Mouse (Mus musculus): ENCODE measurements around the gene Hbq1a. TPM values are rescaled to one million over a fixed set of nuclear protein-coding genes. Genes with fewer than 3 reads are reported as not detected.
"Not testable (repeated sequence)": the region's sequence is repeated elsewhere in the genome, so short reads cannot be mapped to it uniquely, and the experiment has no call there.

Gene Hbq1a
- total RNA-seq, 2 experiments from 2014 or later: not detected

- no peak for DNase-seq
Measured at GRCm38 (mm10) chr11:32285031-32285775, 14.7 kb upstream of the Hbq1a start.

- DNase-seq: not testable (repeated sequence)
Measured at GRCm38 (mm10) chr11:32285887-32286286, 14.0 kb upstream of the Hbq1a start.

GRCm38 (mm10) chr11:32286695-32287492 is 13.0 kb upstream of the Hbq1a start, which contains the start of gene Hbq1b:
Hbq1b (plus strand) TSS chr11:32286965.
- peak; percentile 80 for DNase-seq

DNA sequence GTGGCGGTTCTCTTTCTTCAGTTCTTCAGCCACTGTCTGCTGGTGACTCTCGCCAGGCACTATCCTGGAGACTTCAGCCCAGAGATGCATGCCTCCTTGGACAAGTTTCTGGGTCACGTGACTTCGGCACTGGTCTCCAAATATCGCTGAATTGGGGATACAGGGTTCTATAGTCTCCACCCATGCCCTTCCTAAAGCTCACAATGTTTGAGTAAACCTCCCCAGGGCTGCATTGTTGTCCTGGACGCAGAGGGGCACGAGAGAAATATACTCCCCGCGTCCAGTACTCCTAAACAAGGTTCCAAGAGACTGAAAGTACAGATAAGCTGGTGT is 12.4 kb upstream of the Hbq1a start:
- DNase-seq: no peak

GRCm38 (mm10) chr11:32292819-32293218 is 7.0 kb upstream of the Hbq1a start:
- DNase-seq: not testable (repeated sequence)

GRCm38 (mm10) chr11:32293479-32293878 is 6.4 kb upstream of the Hbq1a start:
- DNase-seq: not testable (repeated sequence)

DNA sequence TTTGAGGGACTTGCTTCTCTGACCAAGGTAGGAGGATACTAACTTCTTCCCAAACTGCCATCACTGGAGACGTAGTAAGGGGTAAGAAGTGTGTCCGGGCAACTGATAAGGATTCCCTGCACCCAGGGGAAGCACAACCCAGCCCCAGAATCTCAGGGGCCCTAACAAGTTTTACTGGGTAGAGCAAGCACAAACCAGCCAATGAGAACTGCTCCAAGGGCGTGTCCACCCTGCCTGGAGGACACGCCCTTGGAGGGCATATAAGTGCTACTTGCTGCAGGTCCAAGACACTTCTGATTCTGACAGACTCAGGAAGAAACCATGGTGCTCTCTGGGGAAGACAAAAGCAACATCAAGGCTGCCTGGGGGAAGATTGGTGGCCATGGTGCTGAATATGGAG is 3.7 kb upstream of the Hbq1a start, which contains the start of gene Hba-a2:
TSS of gene Hba-a2 (plus strand) at position 287 of the 400 bp plus-strand sequence.
- not testable (repeated sequence) for DNase-seq

- not testable (repeated sequence) for DNase-seq
Measured at GRCm38 (mm10) chr11:32297417-32297816, 2.5 kb upstream of the Hbq1a start.

GRCm38 (mm10) chr11:32297866-32298531 is 1.9 kb upstream of the Hbq1a start:
- no peak for DNase-seq

DNA sequence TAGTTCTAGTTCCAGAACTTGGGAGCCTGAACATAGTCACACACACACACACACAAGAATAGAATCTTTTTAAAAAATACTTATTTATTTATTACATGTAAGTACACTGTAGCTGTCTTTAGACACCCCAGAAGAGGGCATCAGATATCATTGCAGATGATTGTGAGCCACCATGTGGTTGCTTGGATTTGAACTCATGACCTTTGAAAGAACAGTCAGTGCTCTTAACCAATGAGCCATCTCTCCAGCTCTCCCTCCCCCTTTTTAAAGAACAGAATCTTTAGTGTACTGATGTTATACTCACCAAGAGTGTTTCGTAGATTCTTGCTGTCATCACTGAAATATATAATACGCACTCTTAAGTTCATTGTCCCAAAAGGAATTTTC is 1.3 kb upstream of the Hbq1a start:
- DNase-seq: no peak

DNA sequence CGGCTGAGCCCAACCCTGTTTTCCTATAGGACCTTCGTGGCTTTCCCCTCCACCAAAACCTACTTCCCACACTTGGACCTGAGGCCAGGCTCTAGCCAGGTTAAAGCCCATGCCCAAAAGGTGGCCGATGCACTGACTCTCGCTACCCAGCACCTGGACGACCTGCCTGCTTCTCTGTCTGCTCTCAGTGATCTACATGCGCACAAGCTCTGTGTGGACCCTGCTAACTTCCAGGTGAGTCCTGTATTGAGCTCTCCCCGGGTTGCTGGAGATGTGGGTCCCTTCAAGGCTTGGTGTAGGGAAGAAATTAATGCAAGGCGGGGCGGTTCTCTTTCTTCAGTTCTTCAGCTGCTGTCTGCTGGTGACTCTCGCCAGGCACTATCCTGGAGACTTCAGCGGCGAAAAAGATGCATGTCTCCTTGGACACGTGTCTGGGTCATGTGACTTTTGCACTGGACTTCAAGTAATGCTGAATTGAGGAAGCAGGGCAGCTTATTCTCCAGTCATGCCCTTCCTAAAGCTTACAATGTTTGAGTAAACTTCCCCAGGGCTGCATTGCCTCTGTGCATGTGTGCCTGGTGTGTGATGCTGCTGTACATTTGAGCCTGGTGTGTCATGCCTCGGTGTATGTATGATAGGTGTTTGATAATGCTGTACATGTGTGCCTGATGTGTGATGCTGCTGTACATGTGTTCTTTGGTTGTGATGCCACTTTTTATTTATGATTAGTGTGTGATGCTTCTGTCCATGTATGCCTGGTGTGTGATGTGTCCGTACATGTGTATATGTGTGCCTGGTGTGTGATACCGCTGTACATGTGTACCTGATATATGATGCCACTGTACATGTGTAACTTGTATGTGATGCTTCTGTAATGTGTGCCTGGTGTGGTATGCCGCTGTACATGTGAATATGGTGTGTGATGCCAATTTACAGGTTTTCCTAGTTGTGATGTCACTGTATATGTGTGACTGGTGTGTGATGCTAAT is 704 bp downstream of the Hbq1a start:
- DNase-seq: no peak

- no peak for DNase-seq
Measured at GRCm38 (mm10) chr11:32301506-32301905, 1.6 kb downstream of the Hbq1a start.

- DNase-seq: no peak
Measured at GRCm38 (mm10) chr11:32302824-32303419, 3.1 kb downstream of the Hbq1a start.

- no peak for DNase-seq
Measured at GRCm38 (mm10) chr11:32303455-32303854, 3.6 kb downstream of the Hbq1a start.

GRCm38 (mm10) chr11:32307006-32307405 is 7.1 kb downstream of the Hbq1a start:
- no peak for DNase-seq

GRCm38 (mm10) chr11:32309446-32309845 is 9.6 kb downstream of the Hbq1a start:
- DNase-seq: no peak

DNA sequence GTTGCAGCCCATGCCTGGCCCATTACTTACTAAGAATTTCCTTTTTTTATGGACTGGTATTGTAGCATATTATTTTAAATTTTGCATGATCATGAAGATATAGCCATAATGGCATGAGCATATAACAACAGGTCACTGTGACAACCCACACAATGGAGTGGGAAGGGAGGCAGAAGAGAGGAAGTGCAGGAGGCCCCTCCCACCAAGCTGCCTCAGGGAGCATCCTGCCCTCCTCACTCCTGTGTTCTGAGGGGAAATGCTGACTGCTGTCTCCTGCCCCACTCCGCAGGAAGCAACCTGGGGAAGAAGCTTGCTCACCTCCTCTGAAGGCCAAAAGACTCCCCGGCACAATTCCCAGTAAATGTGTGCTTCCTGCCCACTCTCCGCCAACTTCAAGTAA is 10.1 kb downstream of the Hbq1a start:
- DNase-seq: no peak

DNA sequence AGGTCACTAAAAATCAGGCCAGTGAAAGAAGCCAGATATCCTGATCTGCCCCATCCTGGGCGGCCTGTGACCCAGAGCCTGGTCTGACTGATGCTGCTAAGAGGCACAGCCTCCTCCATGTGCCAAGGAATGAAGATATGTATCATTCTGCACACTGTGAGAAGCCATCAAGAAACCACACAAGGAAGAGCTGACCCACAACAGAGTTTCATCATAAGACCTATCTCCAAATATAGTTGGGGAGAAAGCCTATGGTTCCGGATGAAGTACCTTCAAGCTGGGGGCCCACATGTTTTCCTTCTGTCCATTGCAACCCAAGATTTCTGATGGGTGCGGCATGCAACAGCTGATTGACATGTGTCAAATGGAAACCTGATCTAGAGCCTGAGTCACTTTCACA is 16.1 kb downstream of the Hbq1a start:
- no peak for DNase-seq

DNA sequence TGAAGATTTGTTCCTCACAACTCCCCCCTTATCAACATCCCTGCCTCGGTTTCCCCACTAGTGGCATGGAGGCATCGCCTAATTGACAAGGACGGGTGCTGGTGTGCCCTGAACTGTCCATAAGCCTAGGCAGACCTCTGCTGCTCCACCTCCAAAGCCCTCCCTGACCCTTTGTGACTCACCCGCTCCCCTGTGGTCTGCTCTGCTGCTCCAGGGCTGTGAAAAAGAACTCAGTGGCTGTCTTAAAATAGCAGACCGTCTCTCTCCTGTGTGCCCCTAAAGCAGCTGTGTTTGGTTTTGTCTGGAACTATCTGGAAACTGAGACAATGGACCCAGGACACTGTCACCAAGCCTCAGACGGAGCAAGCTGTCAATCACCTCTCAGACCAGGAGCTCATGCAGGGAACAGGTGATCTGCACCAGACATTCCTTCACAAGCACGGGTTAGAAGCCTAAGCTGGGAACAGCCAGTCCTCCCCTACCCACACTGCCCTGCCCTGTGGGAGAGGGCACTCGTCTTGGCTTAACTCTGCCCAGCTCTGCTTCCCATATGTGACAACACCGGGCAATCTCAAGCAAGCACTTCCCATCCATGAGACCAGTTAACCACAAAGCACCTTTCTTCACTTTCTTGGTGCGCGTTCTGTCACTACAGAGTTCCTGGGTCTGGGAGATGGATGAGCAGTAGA is 20.8 kb downstream of the Hbq1a start:
- DNase-seq: no peak

DNA sequence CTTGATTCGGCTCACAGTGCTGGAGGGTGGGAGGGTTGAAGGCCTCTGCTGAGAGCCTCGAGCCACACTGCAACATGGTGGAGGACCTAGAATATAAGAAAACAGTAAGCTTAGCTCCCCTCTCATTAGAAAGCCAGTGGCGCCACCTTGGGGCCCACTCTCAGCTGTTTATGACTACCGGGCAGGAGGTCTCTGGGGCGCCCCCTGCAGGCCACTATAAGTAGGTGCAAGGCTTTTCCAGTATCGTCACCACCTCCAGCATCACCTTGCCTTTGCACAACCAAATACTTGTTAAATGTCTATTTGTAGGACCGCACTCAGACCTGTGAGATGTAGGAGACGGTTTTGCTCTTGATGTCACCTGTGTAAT is 21.3 kb downstream of the Hbq1a start:
- DNase-seq: peak; percentile 79

DNA sequence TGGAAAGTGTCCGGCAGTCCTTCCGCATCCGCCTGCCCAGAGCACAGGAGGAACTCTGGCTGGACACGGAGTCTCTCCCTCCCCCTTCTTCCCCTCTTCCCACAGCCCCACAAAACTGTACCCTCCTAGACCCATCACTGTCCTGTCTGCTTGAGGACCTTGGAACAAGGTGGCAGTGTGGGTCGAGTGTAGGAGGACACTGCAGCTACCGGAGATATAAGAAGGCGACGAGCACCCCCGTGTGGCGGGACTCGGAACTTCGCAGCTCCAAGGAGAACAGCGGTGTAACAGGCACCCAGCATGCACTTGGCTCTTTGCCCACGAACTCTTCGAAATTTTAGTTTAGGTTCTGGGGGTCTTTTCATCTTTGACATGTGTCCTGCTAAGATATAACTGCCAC is 24.7 kb downstream of the Hbq1a start:
- peak; percentile 91 for DNase-seq

Data from gastrocnemius, postnatal 10 days (tissue).